Mouse (Mus musculus) cerebellum, adult (tissue): ENCODE data around the gene Ccdc86.

Experiments
- ATAC-seq: cut with Nextera tagmentation; 2 replicates; pipeline ENCODE4 v1.9.2; 2017; ENCODE audit warnings: mild to moderate bottlenecking, moderate library complexity, mixed read lengths; ENCODE audit not compliant: insufficient number of reproducible peaks, low FRiP score, low TSS enrichment

Ccdc86 gene

GRCm38 (mm10) chr19:10952021-10952939, 3.2 kb upstream of the Ccdc86 start:
- no peak for ATAC-seq

DNA sequence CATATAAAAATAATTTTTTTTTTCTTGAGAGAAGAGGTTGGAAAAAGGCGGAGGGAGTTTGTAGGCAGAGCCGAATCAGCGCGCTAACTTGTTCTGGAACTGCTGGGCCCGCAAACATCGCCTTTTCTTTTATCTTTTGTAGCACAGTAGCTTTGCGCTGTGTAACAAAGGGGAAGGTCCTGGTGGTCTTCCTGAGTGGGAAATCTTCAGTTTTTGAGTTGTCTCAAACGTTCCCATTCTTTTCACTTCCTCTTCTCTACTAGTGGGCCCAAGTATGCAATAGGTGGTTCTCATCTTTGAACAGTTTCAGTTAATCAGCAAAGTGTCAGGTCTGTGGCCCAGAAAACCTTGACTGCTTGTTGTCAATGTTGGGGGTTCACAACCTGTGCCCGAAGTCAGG, 492 bp upstream of the Ccdc86 start:
- ATAC-seq = no peak

- ATAC-seq = no peak
Measured at GRCm38 (mm10) chr19:10948416-10948815, 650 bp downstream of the Ccdc86 start.

- ATAC-seq = no peak
Measured at GRCm38 (mm10) chr19:10947219-10947618, 1.8 kb downstream of the Ccdc86 start.

- ATAC-seq = no peak
Measured at GRCm38 (mm10) chr19:10946506-10946905, 2.6 kb downstream of the Ccdc86 start.

- ATAC-seq = no peak
Measured at GRCm38 (mm10) chr19:10943955-10944354, 5.1 kb downstream of the Ccdc86 start.

DNA sequence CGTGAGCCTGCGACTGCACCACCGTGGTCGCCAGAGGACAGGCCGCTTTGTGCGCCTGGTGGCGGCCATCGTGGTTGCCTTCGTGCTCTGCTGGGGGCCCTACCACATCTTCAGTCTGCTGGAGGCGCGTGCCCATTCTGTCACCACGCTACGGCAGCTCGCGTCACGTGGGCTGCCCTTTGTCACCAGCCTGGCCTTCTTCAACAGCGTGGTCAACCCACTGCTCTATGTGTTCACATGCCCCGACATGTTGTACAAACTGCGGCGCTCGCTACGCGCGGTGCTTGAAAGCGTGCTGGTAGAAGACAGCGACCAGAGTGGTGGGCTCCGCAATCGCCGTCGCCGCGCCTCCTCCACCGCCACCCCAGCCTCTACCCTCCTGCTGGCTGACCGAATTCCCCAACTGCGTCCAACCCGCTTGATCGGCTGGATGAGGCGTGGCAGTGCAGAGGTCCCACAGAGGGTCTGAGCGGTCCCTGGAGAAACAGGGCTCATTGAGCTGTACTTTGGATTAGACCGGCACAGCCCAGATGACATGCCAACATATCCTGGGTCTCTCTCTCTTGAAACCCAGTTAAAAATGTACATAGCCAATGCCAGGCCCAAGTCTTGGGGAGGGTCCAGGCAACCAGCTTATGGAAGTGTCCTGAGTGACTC, 8.1 kb downstream of the Ccdc86 start:
- ATAC-seq = peak; percentile 26; the same call in 1 of the 2 replicates

DNA sequence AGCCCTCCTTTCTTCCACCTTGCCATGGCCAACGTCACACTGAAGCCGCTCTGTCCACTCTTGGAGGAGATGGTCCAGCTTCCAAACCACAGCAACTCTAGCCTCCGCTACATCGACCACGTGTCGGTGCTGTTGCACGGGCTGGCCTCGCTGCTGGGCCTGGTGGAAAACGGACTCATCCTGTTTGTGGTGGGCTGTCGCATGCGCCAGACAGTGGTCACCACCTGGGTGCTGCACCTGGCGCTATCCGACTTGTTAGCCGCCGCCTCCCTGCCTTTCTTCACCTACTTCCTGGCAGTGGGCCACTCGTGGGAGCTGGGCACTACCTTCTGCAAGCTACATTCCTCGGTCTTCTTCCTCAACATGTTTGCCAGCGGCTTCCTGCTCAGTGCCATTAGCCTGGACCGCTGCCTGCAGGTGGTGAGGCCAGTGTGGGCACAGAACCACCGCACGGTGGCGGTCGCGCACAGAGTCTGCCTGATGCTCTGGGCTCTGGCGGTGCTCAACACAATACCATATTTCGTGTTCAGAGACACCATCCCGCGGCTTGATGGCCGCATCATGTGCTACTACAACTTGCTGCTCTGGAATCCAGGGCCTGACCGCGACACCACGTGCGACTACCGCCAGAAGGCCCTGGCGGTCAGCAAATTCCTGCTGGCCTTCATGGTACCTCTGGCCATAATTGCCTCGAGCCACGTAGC, 8.8 kb downstream of the Ccdc86 start:
- ATAC-seq = peak; percentile 86; the same call in 1 of the 2 replicates

DNA sequence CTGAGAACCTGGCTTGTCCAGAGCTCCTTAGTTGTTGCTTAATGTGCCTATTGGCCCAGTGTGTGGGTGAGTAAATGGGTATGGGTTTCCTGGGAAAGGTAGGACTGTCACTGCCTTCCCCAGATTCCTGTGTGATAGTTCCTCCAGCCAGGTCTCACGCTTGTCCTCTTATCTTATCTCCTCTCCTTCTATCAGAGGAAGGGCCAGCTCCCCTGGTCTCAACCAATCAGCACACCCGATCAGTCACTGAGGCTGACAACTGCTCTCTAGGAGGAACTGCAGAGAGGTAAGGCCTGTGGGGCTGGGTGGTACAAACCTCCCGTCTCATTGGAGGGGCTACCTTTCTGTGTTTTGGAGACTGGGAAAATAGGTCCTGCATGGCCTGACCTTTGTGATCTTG, 10.3 kb downstream of the Ccdc86 start:
- no peak for ATAC-seq

DNA sequence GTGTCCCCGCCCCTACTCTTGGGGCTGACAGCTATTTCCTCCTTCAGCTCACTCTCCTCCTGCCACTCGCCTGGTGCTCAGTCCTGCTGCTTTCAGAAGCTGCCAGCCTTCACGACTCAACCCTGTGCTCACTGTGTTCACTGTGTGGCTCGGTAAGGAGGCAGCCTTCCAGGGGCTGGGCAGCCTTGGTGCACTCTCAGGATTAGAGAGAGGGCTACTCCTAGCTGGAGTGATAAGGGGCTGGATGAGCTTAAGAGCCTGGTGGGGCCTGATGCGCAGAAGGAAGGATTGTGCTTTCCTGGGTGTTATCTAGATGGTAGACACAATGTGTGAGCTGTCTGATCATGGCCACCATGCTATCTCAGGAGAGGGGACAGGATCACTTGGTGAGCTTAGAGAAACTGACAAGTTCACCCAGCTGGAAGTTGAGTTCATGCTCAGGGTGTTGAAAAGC, 11.9 kb downstream of the Ccdc86 start, which contains the start of gene Ptgdr2:
Gene Ptgdr2 (plus strand): TSS at position 51 of the 454 bp plus-strand sequence.
- no peak for ATAC-seq

GRCm38 (mm10) chr19:10936077-10936476, 13.0 kb downstream of the Ccdc86 start:
- ATAC-seq = no peak

DNA sequence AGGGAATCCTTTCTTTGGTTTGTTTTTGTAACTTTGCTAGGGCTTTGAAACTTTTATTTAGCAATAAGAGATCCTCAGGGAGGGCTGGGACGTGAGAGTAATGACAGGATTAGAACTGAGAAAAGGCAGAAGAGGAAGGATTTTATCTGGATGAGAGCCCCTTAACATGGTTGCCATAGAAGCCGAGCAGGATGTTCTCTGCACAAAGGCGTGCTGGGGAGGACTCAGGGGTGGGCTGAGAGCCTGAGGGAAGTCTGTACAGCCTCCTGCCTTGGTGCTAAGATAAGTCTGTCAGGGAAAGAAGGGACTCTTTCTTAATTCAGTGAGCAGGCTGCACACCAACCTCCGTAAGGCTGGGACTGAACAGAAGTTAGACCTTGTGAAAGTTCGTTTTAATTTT, 14.0 kb downstream of the Ccdc86 start:
- no peak for ATAC-seq

- no peak for ATAC-seq
Measured at GRCm38 (mm10) chr19:10930641-10931040, 18.4 kb downstream of the Ccdc86 start.

- no peak for ATAC-seq
Measured at GRCm38 (mm10) chr19:10926666-10927065, 22.4 kb downstream of the Ccdc86 start.

DNA sequence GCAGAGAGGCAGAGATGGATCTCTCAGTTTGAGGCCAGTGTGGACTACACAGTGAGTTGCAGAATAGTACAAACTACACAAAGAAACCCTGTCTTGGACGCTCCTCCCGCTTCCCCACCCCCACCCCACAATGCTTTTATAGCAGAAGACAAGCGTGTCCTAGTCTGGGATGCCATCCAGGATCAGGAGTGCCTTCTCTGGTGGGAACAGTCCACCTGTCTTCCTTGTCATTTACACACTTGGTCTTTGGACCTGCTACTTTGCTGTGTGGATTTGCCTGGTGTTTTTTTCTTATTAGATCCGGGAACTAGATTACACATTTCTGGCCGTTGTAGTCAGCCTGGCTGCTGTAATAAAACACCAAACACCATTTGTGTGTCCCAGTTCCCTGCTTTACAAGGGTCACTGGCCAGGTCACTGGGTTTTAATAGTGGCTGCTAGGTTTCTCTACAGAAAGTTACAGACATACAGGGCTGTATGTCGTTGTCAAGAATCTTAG, 22.9 kb downstream of the Ccdc86 start:
- ATAC-seq = no peak

DNA sequence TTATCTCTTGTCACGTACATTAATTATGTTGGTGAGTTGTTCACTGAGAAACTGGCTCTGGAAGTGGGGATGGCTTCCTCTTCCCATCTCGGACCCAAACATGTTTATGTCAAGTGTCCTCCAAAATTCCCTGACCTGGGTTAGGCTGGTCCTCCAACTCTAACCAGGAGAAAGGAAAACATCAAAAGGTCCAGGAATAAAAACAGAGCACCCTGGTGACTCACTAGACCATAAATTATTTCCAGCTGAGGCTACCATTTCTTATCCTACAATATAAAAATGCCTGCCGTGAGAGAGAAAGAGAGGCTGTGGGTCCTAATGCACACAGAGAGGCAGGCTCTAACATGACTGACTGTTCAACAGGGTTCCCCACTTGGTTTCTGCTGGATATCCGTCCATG, 24.8 kb downstream of the Ccdc86 start:
- no peak for ATAC-seq

GRCm38 (mm10) chr19:10921058-10921457, 28.0 kb downstream of the Ccdc86 start:
- ATAC-seq = no peak

GRCm38 (mm10) chr19:10920532-10920931, 28.5 kb downstream of the Ccdc86 start, which contains the start of gene Zp1:
Zp1 (minus strand) TSS chr19:10920632.
- no peak for ATAC-seq

- no peak for ATAC-seq
Measured at GRCm38 (mm10) chr19:10918321-10918991, 30.6 kb downstream of the Ccdc86 start.

DNA sequence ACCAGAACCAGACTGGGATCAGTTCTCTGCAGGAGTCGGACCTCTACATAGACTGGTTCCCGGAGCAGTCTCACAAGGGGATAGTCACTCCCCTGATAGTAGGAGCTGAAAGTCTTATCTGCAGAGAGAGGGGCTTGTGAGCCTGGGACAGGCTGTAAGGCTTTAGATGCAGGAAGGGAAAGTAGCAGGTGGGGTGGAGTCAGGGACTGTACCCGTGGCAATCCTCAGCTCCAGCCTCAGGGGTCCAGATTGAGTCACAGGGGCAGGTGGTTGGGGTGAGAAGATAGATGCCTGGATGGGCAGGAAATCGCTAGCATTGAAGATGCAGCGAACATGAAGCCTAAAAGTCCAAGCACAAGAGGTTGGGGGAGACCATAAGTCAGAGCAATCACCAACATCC, 32.6 kb downstream of the Ccdc86 start:
- no peak for ATAC-seq
